Mouse (Mus musculus) layer of hippocampus, postnatal 14 days (tissue): ENCODE measurements around the gene Ikbke. TPM values are rescaled to one million over a fixed set of nuclear protein-coding genes. Genes with fewer than 3 reads are reported as not detected.

Experiments used
- DNase-seq, 2 experiments: peaks; one replicate each; pipeline ENCODE4 v3.0.0; 2021 to 2022; ENCODE audit warnings: low spot score in 2 of 2, mixed read lengths in 1 of 2
- total RNA-seq, 2 experiments: library from RNA; stranded (reverse); gene quantifications; 2 replicates each; pipeline ENCODE4 v1.2.3; 2021

Gene Ikbke
- total RNA-seq, 2 experiments from 2014 or later = 3.0 to 3.9 TPM

GRCm38 (mm10) chr1:131242956-131243355, 36.5 kb downstream of the Ikbke start:
- DNase-seq = no peak

- no peak for DNase-seq
Observed at GRCm38 (mm10) chr1:131239576-131240193, 39.7 kb downstream of the Ikbke start.

- DNase-seq = no peak
Observed at GRCm38 (mm10) chr1:131238931-131239381, 40.5 kb downstream of the Ikbke start.

- DNase-seq = no peak
Observed at GRCm38 (mm10) chr1:131236077-131236476, 43.3 kb downstream of the Ikbke start.

GRCm38 (mm10) chr1:131233527-131233926, 45.9 kb downstream of the Ikbke start:
- DNase-seq = no peak

GRCm38 (mm10) chr1:131228659-131229058, 50.7 kb downstream of the Ikbke start:
- DNase-seq = no peak

- DNase-seq = no peak
Observed at GRCm38 (mm10) chr1:131228225-131228624, 51.2 kb downstream of the Ikbke start.

- DNase-seq = no peak
Observed at GRCm38 (mm10) chr1:131224848-131225471, 54.4 kb downstream of the Ikbke start.

- DNase-seq = no peak
Observed at GRCm38 (mm10) chr1:131223345-131223744, 56.1 kb downstream of the Ikbke start.

- DNase-seq = no peak
Observed at GRCm38 (mm10) chr1:131221822-131222590, 57.4 kb downstream of the Ikbke start.

- no peak for DNase-seq
Observed at GRCm38 (mm10) chr1:131218933-131219332, 60.5 kb downstream of the Ikbke start.

- no peak for DNase-seq
Observed at GRCm38 (mm10) chr1:131213361-131213760, 66.0 kb downstream of the Ikbke start.

GRCm38 (mm10) chr1:131212956-131213355, 66.5 kb downstream of the Ikbke start:
- DNase-seq = no peak

- no peak for DNase-seq
Observed at GRCm38 (mm10) chr1:131211655-131212054, 67.8 kb downstream of the Ikbke start.

GRCm38 (mm10) chr1:131209971-131210426, 69.4 kb downstream of the Ikbke start:
- no peak for DNase-seq

- DNase-seq = no peak
Observed at GRCm38 (mm10) chr1:131208800-131209199, 70.6 kb downstream of the Ikbke start.

GRCm38 (mm10) chr1:131208081-131208480, 71.3 kb downstream of the Ikbke start:
- no peak for DNase-seq

GRCm38 (mm10) chr1:131207531-131207930, 71.9 kb downstream of the Ikbke start:
- DNase-seq = peak; percentile 50 to 60

- no peak for DNase-seq
Observed at GRCm38 (mm10) chr1:131206342-131206741, 73.1 kb downstream of the Ikbke start.

- DNase-seq = no peak
Observed at GRCm38 (mm10) chr1:131204461-131204860, 74.9 kb downstream of the Ikbke start.
